Mouse (Mus musculus) heart, embryonic 11.5 days (tissue): Measurements from ENCODE around the gene Ssu72. TPM values are rescaled to one million over a fixed set of nuclear protein-coding genes. Genes with fewer than 3 reads are reported as not detected.
"Not testable (repeated sequence)": the region's sequence is repeated elsewhere in the genome, so short reads cannot be mapped to it uniquely, and the experiment has no call there.

Experiments used
- ATAC-seq: fragments of 200-750 bp; cut with Nextera tagmentation; replicated peaks from 2 replicates; pipeline ENCODE4 v1.8.0; 2017; ENCODE audit warnings: moderate library complexity; ENCODE audit not compliant: insufficient number of reproducible peaks, low FRiP score, low TSS enrichment
- H3K27ac ChIP-seq: fragments of 300-500 bp; sonication (generic); 2 replicates; pipeline ENCODE4 v1.5.1; 2014; ENCODE audit warnings: mild to moderate bottlenecking, low read depth, low read length
- H3K27me3 ChIP-seq: fragments of 300-500 bp; sonication (generic); 2 replicates; pipeline ENCODE4 v1.6.1; 2014; ENCODE audit warnings: mild to moderate bottlenecking, low read length, mixed read lengths; ENCODE audit not compliant: control insufficient read depth, insufficient read depth
- H3K36me3 ChIP-seq: fragments of 300-500 bp; sonication (generic); 2 replicates; pipeline ENCODE4 v1.6.1; 2014; ENCODE audit warnings: mild to moderate bottlenecking, low read length, moderate library complexity, mixed read lengths; ENCODE audit not compliant: control insufficient read depth, insufficient read depth
- H3K4me1 ChIP-seq: fragments of 300-500 bp; sonication (generic); 2 replicates; pipeline ENCODE4 v1.6.1; 2014; ENCODE audit warnings: low read length; ENCODE audit not compliant: control insufficient read depth, insufficient read depth
- H3K4me2 ChIP-seq: fragments of 300-500 bp; sonication (generic); 2 replicates; pipeline ENCODE4 v1.6.1; 2014; ENCODE audit warnings: mild to moderate bottlenecking, moderate library complexity
- H3K4me3 ChIP-seq: fragments of 300-500 bp; sonication (generic); 2 replicates; pipeline ENCODE4 v1.5.1; 2014; ENCODE audit warnings: low read depth, low read length
- H3K9ac ChIP-seq: fragments of 300-500 bp; sonication (generic); 2 replicates; pipeline ENCODE4 v1.6.1; 2014; ENCODE audit warnings: mild to moderate bottlenecking, low read depth, low read length, moderate library complexity
- H3K9me3 ChIP-seq: fragments of 300-500 bp; sonication (generic); replicated peaks from 2 replicates; pipeline ENCODE4 v1.6.1; 2016; ENCODE audit warnings: low read length; ENCODE audit not compliant: control insufficient read depth
- WGBS: fragments of 180-500 bp; shearing (Covaris S2); extraction: QIAGEN DNeasy Blood & Tissue Kit; methylation state at CpG from one replicate; pipeline ENCODE4 v1.1.7; 2014; ENCODE audit not compliant: insufficient replicate concordance; 5-methylcytosine and 5-hydroxymethylcytosine counted together
- polyA plus RNA-seq: library from polyadenylated mRNA; unstranded; fragments of >200 nt; fragmentation: Nextera tagmentation; extraction: Ambion mirVana; gene quantifications from 2 replicates; pipeline ENCODE4 v1.2.1, GENCODE M21; 2014

The Ssu72 gene
- 128 TPM in 2 replicates for polyA plus RNA-seq

GRCm38 (mm10) chr4:155704721-155705591 lies at the start of gene Ssu72:
Gene Ssu72 (plus strand): TSS chr4:155704800.
- Histone ChIP-seq H3K27ac (peak within 1 kb of the TSS; percentile 96), H3K4me2 (peak within 1 kb of the TSS; percentile 82), H3K9ac (peak within 1 kb of the TSS; percentile 82), H3K27me3 (no peaks in the 10 kb centered on the region), H3K4me1 (peaks cover 8% of the 10 kb centered on the region), H3K4me3 (peak within 1 kb of the TSS; percentile 91), H3K9me3 (no peaks in the 10 kb centered on the region), H3K36me3 (no peaks in the 10 kb centered on the region)
- ATAC-seq: peak; percentile 92
- WGBS: 1% methylated on average over 82 of the region's 83 CpGs

- no peaks in the 10 kb centered on the region for H3K9me3 ChIP-seq
- no peak for ATAC-seq
- no peak overlapping the region for H3K4me2 ChIP-seq
- peaks cover 37% of the 10 kb centered on the region for H3K4me1 ChIP-seq
- H3K4me3 ChIP-seq: no peak overlapping the region
- no peak overlapping the region for H3K9ac ChIP-seq
- peaks cover 30% of the 10 kb centered on the region for H3K27me3 ChIP-seq
- 83% methylated on average over 13 of the region's 13 CpGs for WGBS
- 0 out of 2 replicates have a peak, but pooled peaks cover 4% of the 10 kb centered on the region for H3K36me3 ChIP-seq
- no peak overlapping the region for H3K27ac ChIP-seq
Observed at GRCm38 (mm10) chr4:155656214-155656751, 48.3 kb upstream of the Ssu72 start.

GRCm38 (mm10) chr4:155658961-155659360 lies 45.6 kb upstream of the Ssu72 start:
- no peak overlapping the region for H3K9ac ChIP-seq
- WGBS: 87% methylated on average over 10 of the region's 10 CpGs
- 0 out of 2 replicates have a peak, but pooled peaks cover 4% of the 10 kb centered on the region for H3K36me3 ChIP-seq
- H3K9me3 ChIP-seq: no peaks in the 10 kb centered on the region
- no peak for ATAC-seq
- no peak overlapping the region for H3K4me3 ChIP-seq
- H3K27me3 ChIP-seq: peaks cover 19% of the 10 kb centered on the region
- peaks cover 20% of the 10 kb centered on the region for H3K4me1 ChIP-seq
- H3K27ac ChIP-seq: no peak overlapping the region
- H3K4me2 ChIP-seq: no peak overlapping the region

GRCm38 (mm10) chr4:155660641-155661040 lies 44.0 kb upstream of the Ssu72 start:
- Histone ChIP-seq H3K4me2 (no peak overlapping the region), H3K27me3 (peaks cover 7% of the 10 kb centered on the region), H3K9me3 (no peaks in the 10 kb centered on the region), H3K4me3 (no peak overlapping the region), H3K4me1 (peaks cover 5% of the 10 kb centered on the region; the same call in 1 of the 2 replicates), H3K36me3 (0 out of 2 replicates have a peak, but pooled peaks cover 4% of the 10 kb centered on the region), H3K9ac (no peak overlapping the region), H3K27ac (no peak overlapping the region)
- WGBS: 72% methylated on average over 12 of the region's 12 CpGs
- no peak for ATAC-seq

GRCm38 (mm10) chr4:155666903-155667302 lies 37.7 kb upstream of the Ssu72 start:
- Histone ChIP-seq H3K27me3 (no peaks in the 10 kb centered on the region), H3K27ac (no peak overlapping the region), H3K4me2 (no peak overlapping the region), H3K9me3 (no peaks in the 10 kb centered on the region), H3K4me1 (peaks cover 6% of the 10 kb centered on the region), H3K4me3 (no peak overlapping the region), H3K9ac (no peak overlapping the region), H3K36me3 (no peaks in the 10 kb centered on the region)
- ATAC-seq: no peak

- peak; percentile 99 for ATAC-seq
- WGBS: under 1% methylated on average over 67 of the region's 73 CpGs
- no peaks in the 10 kb centered on the region for H3K9me3 ChIP-seq
- H3K9ac ChIP-seq: peak within 1 kb of the TSS; percentile 75
- H3K4me1 ChIP-seq: peaks cover 6% of the 10 kb centered on the region
- no peaks in the 10 kb centered on the region for H3K36me3 ChIP-seq
- no peaks in the 10 kb centered on the region for H3K27me3 ChIP-seq
- peak within 1 kb of the TSS; percentile 74 for H3K4me3 ChIP-seq
- peak within 1 kb of the TSS; percentile 97 for H3K4me2 ChIP-seq
- peak within 1 kb of the TSS; percentile 42 for H3K27ac ChIP-seq
Observed at GRCm38 (mm10) chr4:155668689-155669597, 35.7 kb upstream of the Ssu72 start, which contains the start of gene Mib2. Gene Mib2 (minus strand): TSS chr4:155669198.

GRCm38 (mm10) chr4:155669598-155670075 lies 35.0 kb upstream of the Ssu72 start:
- Histone ChIP-seq H3K27me3 (no peaks in the 10 kb centered on the region), H3K27ac (no peak overlapping the region), H3K4me3 (peak overlapping the region; percentile 74), H3K9me3 (no peaks in the 10 kb centered on the region), H3K4me1 (peaks cover 6% of the 10 kb centered on the region), H3K9ac (0 out of 2 replicates have a peak overlapping the region, but pooled peaks have one; percentile 22), H3K4me2 (peak overlapping the region; percentile 97), H3K36me3 (no peaks in the 10 kb centered on the region)
- ATAC-seq: peak; percentile 8; the same call in 1 of the 2 replicates
- 4% methylated on average over 8 of the region's 8 CpGs for WGBS

GRCm38 (mm10) chr4:155670236-155670635 lies 34.4 kb upstream of the Ssu72 start:
- not testable (repeated sequence) for H3K4me1 ChIP-seq, H3K36me3 ChIP-seq, H3K27ac ChIP-seq, ATAC-seq, H3K9ac ChIP-seq, H3K4me3 ChIP-seq, H3K9me3 ChIP-seq, H3K27me3 ChIP-seq, H3K4me2 ChIP-seq
- 62% methylated on average over 4 of the region's 4 CpGs for WGBS
